Mouse (Mus musculus) thymus, postnatal 10 days (tissue): ENCODE measurements around the gene Bdh1.

Experiments
- DNase-seq, 2 experiments: peaks; one replicate each; pipeline ENCODE4 v3.0.0; 2021; ENCODE audit warnings: low spot score in 2 of 2

Bdh1 gene

DNA sequence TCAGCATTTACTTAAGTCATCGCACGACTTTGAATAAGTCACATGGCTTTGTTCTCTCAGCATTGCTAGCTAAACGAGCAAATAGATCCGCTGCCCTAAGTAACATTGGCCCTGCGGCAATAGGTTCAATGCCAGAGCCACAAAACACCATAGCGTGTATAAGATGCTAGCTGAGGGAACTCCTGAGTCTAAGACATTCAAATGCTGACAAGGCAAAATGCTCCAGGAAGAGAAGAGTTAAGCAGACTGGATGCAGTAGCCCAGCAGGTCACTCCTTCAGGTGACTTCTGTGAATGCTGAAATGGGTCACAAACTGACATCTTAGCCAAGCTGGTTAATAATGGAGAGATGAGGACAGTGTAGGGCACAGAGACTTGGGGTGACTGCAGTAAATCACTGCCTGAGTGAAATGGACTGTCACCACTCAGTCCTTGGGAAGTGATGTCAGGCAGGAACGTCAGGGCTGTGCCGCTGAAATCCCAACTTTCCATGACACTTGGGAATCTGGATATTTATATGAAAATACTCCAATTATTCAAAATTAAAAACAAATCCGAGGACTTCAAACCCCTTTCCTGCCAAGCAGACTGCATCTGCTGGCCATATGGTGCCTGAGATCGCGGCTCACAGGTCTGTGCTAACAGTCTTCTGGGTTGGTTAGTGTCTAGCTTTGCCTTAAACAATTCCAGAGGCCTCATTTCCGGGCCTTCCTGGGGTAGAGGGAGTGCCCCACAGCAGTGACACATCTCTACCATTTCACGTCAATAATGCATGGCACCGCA lies 79.1 kb downstream of the Bdh1 start:
- no peak for DNase-seq

DNA sequence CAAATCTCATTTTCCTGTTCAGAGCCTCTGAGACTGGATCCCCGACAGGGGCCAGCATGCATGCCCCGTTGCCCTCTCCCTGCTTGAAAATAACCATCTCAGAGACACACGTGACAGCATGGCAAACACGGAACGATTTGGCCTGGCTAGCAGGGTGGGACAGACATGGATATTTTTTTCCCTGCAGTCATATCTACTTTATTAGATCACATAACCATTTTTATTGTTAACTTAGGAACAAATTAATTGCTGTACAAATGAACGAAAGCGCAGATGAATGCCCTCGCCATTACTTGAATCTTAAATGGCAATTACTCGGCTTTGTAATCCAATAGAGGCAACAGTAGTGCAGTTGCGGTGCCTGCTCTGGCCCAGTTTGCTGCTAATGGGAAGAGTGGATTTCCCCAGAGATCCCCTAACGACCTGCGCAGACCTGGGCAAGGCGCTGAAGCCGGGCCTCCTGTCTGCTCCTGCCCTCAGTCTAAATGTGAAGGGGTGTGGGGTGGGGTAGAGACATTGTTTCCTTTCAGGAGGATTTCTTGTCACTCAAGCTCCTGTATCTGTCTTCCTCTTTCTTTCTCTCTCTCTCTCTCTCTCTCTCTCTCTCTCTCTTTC lies 79.8 kb downstream of the Bdh1 start:
- no peak for DNase-seq

DNA sequence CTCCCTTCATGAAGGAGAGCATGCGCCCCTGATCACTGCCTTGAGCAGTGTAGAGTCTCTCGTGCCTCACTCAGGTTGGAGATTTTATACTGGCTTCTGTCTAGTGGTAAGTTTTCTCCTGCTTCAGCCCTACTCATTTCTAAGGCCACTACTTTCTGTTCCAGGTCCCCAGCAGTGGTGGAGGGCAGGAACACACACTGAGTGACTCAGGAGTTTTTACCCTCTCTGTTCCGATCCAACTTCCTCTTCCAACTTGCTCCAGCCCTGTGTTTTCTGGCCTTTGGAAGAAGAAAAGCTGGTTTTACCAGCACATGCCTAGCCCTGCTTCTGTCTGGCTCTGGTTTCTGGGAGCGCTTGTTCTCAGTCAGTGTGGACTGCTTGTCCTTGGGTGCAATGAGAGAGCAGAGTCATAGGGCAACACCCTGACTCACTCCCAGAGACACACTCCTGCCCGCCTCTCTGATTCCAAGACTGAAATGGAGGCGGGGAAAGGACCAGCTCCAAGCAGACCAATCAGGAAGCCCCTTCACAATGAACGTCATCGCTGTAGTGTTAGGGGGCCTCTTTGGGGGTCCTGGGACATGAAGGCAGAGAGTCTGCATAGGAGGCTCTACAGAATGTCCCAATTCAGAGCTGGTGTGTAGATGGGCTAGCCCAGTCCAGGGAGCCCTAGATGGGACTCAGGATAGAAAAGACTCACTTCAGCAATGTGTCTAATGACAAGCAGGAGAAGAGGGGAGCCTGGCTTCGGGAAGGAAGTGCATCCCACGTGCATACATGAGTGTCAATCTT lies 84.8 kb downstream of the Bdh1 start:
- no peak for DNase-seq

DNA sequence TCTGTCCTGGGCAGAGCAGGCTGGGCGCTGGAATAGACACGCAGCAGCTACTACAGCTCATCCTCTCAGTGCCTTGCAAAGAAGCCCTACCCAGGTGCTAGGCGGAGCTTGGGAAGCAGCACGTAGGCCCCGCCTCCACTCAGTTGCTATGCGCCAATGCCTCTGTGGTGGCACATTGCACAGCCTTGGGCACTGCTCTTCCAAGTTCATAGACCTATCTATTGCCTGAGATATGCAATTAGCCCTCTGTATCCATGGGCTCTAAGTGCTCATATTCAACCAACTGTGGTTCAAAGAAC lies 85.3 kb downstream of the Bdh1 start:
- DNase-seq, result peak in 1 of 2 experiments; percentile 19

DNA sequence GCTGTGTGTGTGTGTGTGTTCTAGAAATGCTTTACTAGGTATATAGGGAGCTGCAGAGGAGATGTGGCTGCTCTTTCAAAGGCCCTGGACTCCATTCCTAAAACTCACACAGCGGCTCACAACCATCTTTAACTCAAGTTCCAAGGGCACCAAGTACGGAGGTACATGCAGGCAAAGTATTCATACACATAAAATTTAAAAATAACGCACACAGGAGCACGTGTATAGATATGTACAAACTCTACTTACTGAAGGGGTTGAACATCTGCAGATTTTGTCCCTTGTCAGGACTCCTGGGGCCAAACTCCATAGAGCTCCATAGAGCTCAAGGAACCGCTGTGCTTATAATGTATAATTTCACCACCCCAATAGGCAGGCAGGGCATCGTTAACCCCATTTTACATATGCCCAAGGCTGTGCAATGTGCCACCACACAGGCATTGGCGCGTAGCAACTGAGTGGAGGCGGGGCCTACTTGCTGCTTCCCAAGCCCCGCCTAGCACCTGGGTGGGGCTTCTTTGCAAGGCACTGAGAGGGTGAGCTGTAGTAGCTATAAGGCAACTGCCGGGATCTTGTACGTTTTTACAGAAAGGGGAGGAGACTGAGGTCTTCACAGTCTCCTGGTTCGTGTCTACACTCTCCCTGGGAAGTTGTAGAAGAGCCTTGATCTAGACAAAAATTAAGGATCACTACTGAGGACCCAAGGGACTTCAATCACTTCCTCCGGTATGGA lies 85.9 kb downstream of the Bdh1 start:
- peak; percentile 18 to 37 for DNase-seq
